Mouse (Mus musculus): Measurements from ENCODE around the gene Sec24d. TPM values are rescaled to one million over a fixed set of nuclear protein-coding genes. Genes with fewer than 3 reads are reported as not detected.

Gene Sec24d
- polyA plus RNA-seq, 1 experiment from 2014 or later = 21.5 TPM

Other genes with a start within 250 kb of the Sec24d start
- gene Myoz2, start 232.4 kb upstream of the Sec24d start, polyA plus RNA-seq (2014; fragmentation: Nextera tagmentation; extraction: Ambion mirVana) = not detected in 2 replicates
- 4.8 and 5.2 TPM in 2 replicates for gene Synpo2, start 31.3 kb upstream of the Sec24d start, polyA plus RNA-seq (2014; fragmentation: Nextera tagmentation; extraction: Ambion mirVana)
- 34.8 and 37.1 TPM in 2 replicates for gene Mettl14, start 118.7 kb downstream of the Sec24d start, polyA plus RNA-seq (2014; fragmentation: Nextera tagmentation; extraction: Ambion mirVana)
- gene Prss12, start 179.5 kb downstream of the Sec24d start, polyA plus RNA-seq (2014; fragmentation: Nextera tagmentation; extraction: Ambion mirVana) = 6.4 and 6.6 TPM in 2 replicates